7 mouse cellular contexts compared by ENCODE assay signal in genomic region chr12:76254725-76255498, GRCm38 (mm10). TPM values are rescaled to one million over a fixed set of nuclear protein-coding genes. Genes with fewer than 3 reads are reported as not detected.
DNase-seq lines count a peak whose midpoint lies in the region; ATAC-seq lines count a peak whose summit lies in the region.

TSS of gene Mthfd1 (plus strand) at chr12:76255298.

- ATAC-seq in intestine, embryonic 16.5 days = peak; percentile 99
- peak; percentile 99 for ATAC-seq in midbrain, embryonic 11.5 days (ENCODE audit: low FRiP score)

- peak within 1 kb of the TSS; percentile 93 for H3K4me2 ChIP-seq in intestine, embryonic 16.5 days (ENCODE audit: low read depth, low read length)
- H3K4me2 ChIP-seq in midbrain, embryonic 11.5 days = peak within 1 kb of the TSS; percentile 93

- intact Hi-C loops in left cerebral cortex, postnatal 36 days (cut with DNase I) = no loop called here

- peak; percentile 97 for DNase-seq in adrenal gland, adult 8-10 months
- peak; percentile 92 for DNase-seq in embryo, embryonic 9.5 days (ENCODE audit: extremely low spot score)
- DNase-seq in gastrocnemius, postnatal 4 days (ENCODE audit: low spot score in 2 of 2) = peak; percentile 77 to 90
- DNase-seq in left cerebral cortex, postnatal 36 days (ENCODE audit: low spot score in 2 of 2) = peak; percentile 96 to 97
- peak; percentile 98 for DNase-seq in midbrain, embryonic 11.5 days (ENCODE audit: low spot score, missing footprints)
- DNase-seq in skeletal muscle tissue, adult 2 months (ENCODE audit: low read depth, low spot score) = peak; percentile 98

- H3K27me3 ChIP-seq in intestine, embryonic 16.5 days (replicated peaks; ENCODE audit: control insufficient read depth, insufficient read depth, low read length) = no peaks in the 10 kb centered on the region
- H3K27me3 ChIP-seq in midbrain, embryonic 11.5 days (ENCODE audit: control insufficient read depth, insufficient read depth, low read length) = no peaks in the 10 kb centered on the region

- H3K4me3 ChIP-seq in intestine, embryonic 16.5 days (ENCODE audit: low read length) = peak within 1 kb of the TSS; percentile 73
- peak within 1 kb of the TSS; percentile 58 for H3K4me3 ChIP-seq in midbrain, embryonic 11.5 days (ENCODE audit: low read depth, low read length)

- peak within 1 kb of the TSS; percentile 81 for H3K9ac ChIP-seq in intestine, embryonic 16.5 days (ENCODE audit: low read depth, low read length)
- H3K9ac ChIP-seq in midbrain, embryonic 11.5 days (ENCODE audit: low read length) = peak within 1 kb of the TSS; percentile 68

- H3K4me1 ChIP-seq in intestine, embryonic 16.5 days (ENCODE audit: control insufficient read depth, insufficient read depth, low read length) = peaks cover 10% of the 10 kb centered on the region; the same call in 1 of the 2 replicates
- peaks cover 6% of the 10 kb centered on the region for H3K4me1 ChIP-seq in midbrain, embryonic 11.5 days (ENCODE audit: control insufficient read depth, insufficient read depth, low read length)

- H3K27ac ChIP-seq in intestine, embryonic 16.5 days (ENCODE audit: low read length) = peak within 1 kb of the TSS; percentile 69
- peak within 1 kb of the TSS; percentile 26 for H3K27ac ChIP-seq in midbrain, embryonic 11.5 days (ENCODE audit: low read depth, low read length)

- no peaks in the 10 kb centered on the region for H3K36me3 ChIP-seq in intestine, embryonic 16.5 days (ENCODE audit: control insufficient read depth, insufficient read depth, low read length)
- H3K36me3 ChIP-seq in midbrain, embryonic 11.5 days (ENCODE audit: control insufficient read depth, insufficient read depth, low read length) = no peaks in the 10 kb centered on the region

- WGBS in intestine, embryonic 16.5 days = 1% methylated on average over 43 of the region's 43 CpGs
- 3% methylated on average over 43 of the region's 43 CpGs for WGBS in midbrain, embryonic 11.5 days

- H3K9me3 ChIP-seq in intestine, embryonic 16.5 days (ENCODE audit: control insufficient read depth, low read length) = no peaks in the 10 kb centered on the region
- no peaks in the 10 kb centered on the region for H3K9me3 ChIP-seq in midbrain, embryonic 11.5 days (ENCODE audit: control insufficient read depth, low read length)

RNA-seq across cellular contexts. Expression of gene Mthfd1, which starts in this region (rescaled TPM):
- total RNA-seq in adrenal gland, adult 8-10 months (2022) = 10 to 100 TPM; 42.3 to 50.6 (median 43.3) TPM
- total RNA-seq in gastrocnemius, postnatal 4 days (2021) = 10 to 100 TPM; 22.9 to 25.5 TPM
- 93.6 and 98.8 TPM in 2 replicates for polyA plus RNA-seq in intestine, embryonic 16.5 days (2015; fragmentation: Nextera tagmentation; extraction: Ambion mirVana)
- 10 to 100 TPM; 35.0 to 36.9 TPM for total RNA-seq in left cerebral cortex, postnatal 36 days (2021)
- polyA plus RNA-seq in midbrain, embryonic 11.5 days (2014; fragmentation: Nextera tagmentation; extraction: Ambion mirVana) = 62.9 and 63.9 TPM in 2 replicates

Comparison
In these comparisons a context has a peak if more than half of its experiments do, and no peak if none do; other contexts are left out.
1. Peak in every context shown above with its lines: DNase-seq, ATAC-seq, H3K4me3 ChIP-seq and H3K27ac ChIP-seq.